Mouse (Mus musculus): ENCODE results near the gene Ptrh1. TPM values are rescaled to one million over a fixed set of nuclear protein-coding genes. Genes with fewer than 3 reads are reported as not detected.
A peak's percentile ranks its signal among the peaks of the same experiment; 100 is the strongest.

Gene Ptrh1
- polyA plus RNA-seq, 1 experiment from 2014 or later: 4.2 TPM

DNA sequence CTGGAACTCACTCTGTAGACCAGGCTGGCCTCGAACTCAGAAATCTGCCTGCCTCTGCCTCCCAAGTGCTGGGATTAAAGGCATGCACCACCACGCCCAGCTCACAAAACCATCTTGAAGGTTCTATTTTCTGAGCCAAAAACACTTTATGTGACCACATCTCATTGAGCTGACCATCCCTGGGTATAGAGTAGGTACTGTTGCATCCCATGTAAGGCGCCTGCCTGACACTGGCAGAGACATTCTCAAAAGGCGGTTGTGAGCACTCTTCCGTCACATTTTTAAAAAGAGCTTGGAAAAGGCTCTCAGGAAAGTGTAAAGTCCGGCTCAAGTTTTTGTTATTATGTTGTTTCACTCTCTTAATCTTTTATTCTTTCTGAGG is 18.9 kb upstream of the Ptrh1 start:
- Histone ChIP-seq H3K9me3 (no peaks in the 10 kb centered on the region), H3K9ac (replicated peaks) (no peak overlapping the region), H3K27me3 (peaks cover 6% of the 10 kb centered on the region; the same call in 1 of the 2 replicates), H3K36me3 (peaks cover 41% of the 10 kb centered on the region), H3K4me1 (replicated peaks) (peaks cover 23% of the 10 kb centered on the region), H3K4me2 (peak overlapping the region; percentile 57; the same call in 1 of the 2 replicates), H3K4me3 (replicated peaks) (no peak overlapping the region), H3K27ac (no peak overlapping the region)
- peak; percentile 12; the same call in 1 of the 2 replicates for ATAC-seq (ENCODE audit: insufficient number of reproducible peaks, insufficient read depth, low FRiP score, low TSS enrichment, low read depth)
- 35% methylated on average over 6 of the region's 6 CpGs for WGBS

GRCm38 (mm10) chr2:32757056-32757845 is 18.3 kb upstream of the Ptrh1 start, which contains the start of gene Tor2a:
Gene Tor2a, plus strand, starts transcription at chr2:32757234.
- Histone ChIP-seq H3K27ac (peak within 1 kb of the TSS; percentile 86), H3K4me3 (replicated peaks) (peak within 1 kb of the TSS; percentile 70), H3K9me3 (no peaks in the 10 kb centered on the region), H3K4me2 (peak within 1 kb of the TSS; percentile 57), H3K4me1 (replicated peaks) (peaks cover 17% of the 10 kb centered on the region), H3K36me3 (peaks cover 47% of the 10 kb centered on the region), H3K9ac (replicated peaks) (peak within 1 kb of the TSS; percentile 81), H3K27me3 (peaks cover 6% of the 10 kb centered on the region; the same call in 1 of the 2 replicates)
- under 1% methylated on average over 66 of the region's 66 CpGs for WGBS
- peak; percentile 88 for ATAC-seq (ENCODE audit: insufficient number of reproducible peaks, insufficient read depth, low FRiP score, low TSS enrichment, low read depth)

DNA sequence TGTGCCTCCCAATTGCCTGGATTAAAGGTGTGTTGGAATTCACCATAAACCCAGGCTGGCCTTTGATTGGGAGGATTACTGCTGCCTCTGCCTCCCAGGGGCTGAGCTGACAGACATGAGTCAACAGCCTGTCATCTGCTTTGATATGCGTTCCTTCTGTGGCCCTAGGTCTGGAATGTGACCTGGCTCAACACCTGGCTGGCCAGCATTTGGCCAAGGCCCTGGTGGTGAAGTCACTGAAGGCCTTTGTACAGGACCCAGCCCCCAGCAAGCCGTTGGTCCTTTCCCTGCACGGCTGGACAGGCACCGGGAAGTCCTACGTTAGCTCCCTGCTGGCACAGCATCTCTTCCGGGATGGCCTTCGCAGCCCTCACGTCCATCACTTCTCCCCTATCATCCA is 17.1 kb upstream of the Ptrh1 start:
- Histone ChIP-seq H3K27me3 (no peaks in the 10 kb centered on the region), H3K4me3 (replicated peaks) (no peak overlapping the region), H3K27ac (no peak overlapping the region), H3K9ac (replicated peaks) (no peak overlapping the region), H3K4me2 (no peak overlapping the region), H3K4me1 (replicated peaks) (peaks cover 14% of the 10 kb centered on the region), H3K36me3 (peaks cover 50% of the 10 kb centered on the region), H3K9me3 (no peaks in the 10 kb centered on the region)
- no peak for ATAC-seq (ENCODE audit: insufficient number of reproducible peaks, insufficient read depth, low FRiP score, low TSS enrichment, low read depth)
- WGBS: 76% methylated on average over 8 of the region's 8 CpGs

DNA sequence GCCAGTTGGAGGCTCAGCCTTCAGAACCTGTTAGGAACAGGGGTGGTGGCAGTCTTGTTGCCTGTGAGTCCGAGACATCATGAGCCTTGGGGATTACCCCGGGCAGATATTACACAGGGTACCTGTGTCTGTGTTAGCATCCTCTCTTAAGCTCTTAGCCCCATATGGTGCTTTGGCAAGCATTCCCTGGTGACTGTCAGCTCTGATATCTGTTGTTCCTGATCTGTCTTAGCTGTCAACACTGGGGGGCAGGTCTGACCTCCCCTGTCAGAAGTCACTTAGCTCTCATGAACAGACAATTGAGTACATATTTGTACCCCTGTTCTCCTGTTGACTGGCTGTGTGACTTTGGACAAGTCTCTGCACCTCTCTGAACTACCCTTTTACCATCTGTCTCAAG is 16.6 kb upstream of the Ptrh1 start:
- Histone ChIP-seq H3K4me3 (replicated peaks) (no peak overlapping the region), H3K27me3 (no peaks in the 10 kb centered on the region), H3K9me3 (no peaks in the 10 kb centered on the region), H3K27ac (no peak overlapping the region), H3K9ac (replicated peaks) (no peak overlapping the region), H3K4me2 (no peak overlapping the region), H3K4me1 (replicated peaks) (peaks cover 14% of the 10 kb centered on the region), H3K36me3 (peaks cover 49% of the 10 kb centered on the region)
- WGBS: 80% methylated on average over 2 of the region's 2 CpGs
- no peak for ATAC-seq (ENCODE audit: insufficient number of reproducible peaks, insufficient read depth, low FRiP score, low TSS enrichment, low read depth)

- H3K36me3 ChIP-seq: peaks cover 39% of the 10 kb centered on the region
- 92% methylated on average over 14 of the region's 14 CpGs for WGBS
- H3K27me3 ChIP-seq: no peaks in the 10 kb centered on the region
- no peak for ATAC-seq (ENCODE audit: insufficient number of reproducible peaks, insufficient read depth, low FRiP score, low TSS enrichment, low read depth)
- H3K4me2 ChIP-seq: no peak overlapping the region
- H3K4me1 ChIP-seq (replicated peaks): peaks cover 14% of the 10 kb centered on the region
- no peak overlapping the region for H3K27ac ChIP-seq
- no peak overlapping the region for H3K9ac ChIP-seq (replicated peaks)
- H3K9me3 ChIP-seq: no peaks in the 10 kb centered on the region
- no peak overlapping the region for H3K4me3 ChIP-seq (replicated peaks)
These were observed 14.2 kb upstream of the Ptrh1 start for GRCm38 (mm10) chr2:32761361-32761760.

DNA sequence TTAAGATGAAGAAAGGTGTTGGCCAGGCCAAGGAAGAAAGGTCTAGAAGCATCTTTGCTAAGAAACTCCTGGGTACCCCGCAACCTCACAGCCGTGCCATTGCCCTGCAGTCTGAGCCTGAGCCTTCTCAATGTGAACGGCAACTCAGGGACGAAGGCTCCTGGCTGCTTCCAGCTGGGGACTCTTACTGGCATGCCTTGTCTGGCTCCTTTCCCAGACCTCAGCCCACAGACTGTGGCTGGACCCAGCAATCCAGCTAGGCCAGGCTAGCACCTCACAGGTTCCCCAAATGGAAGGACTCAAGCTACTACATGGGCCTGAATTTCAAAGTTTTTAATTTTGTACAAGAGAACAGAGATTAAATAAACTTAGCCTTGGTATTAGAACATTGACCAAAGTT is 13.7 kb upstream of the Ptrh1 start:
- Histone ChIP-seq H3K36me3 (peaks cover 39% of the 10 kb centered on the region), H3K4me3 (replicated peaks) (no peak overlapping the region), H3K27ac (no peak overlapping the region), H3K27me3 (no peaks in the 10 kb centered on the region), H3K4me1 (replicated peaks) (peaks cover 15% of the 10 kb centered on the region), H3K4me2 (no peak overlapping the region), H3K9me3 (no peaks in the 10 kb centered on the region), H3K9ac (replicated peaks) (no peak overlapping the region)
- 92% methylated on average over 4 of the region's 4 CpGs for WGBS
- ATAC-seq (ENCODE audit: insufficient number of reproducible peaks, insufficient read depth, low FRiP score, low TSS enrichment, low read depth): no peak

- Histone ChIP-seq H3K27me3 (no peaks in the 10 kb centered on the region), H3K4me2 (no peak overlapping the region), H3K9ac (replicated peaks) (no peak overlapping the region), H3K36me3 (peaks cover 39% of the 10 kb centered on the region), H3K4me1 (replicated peaks) (peaks cover 11% of the 10 kb centered on the region; the same call in 1 of the 2 replicates), H3K4me3 (replicated peaks) (no peak overlapping the region), H3K27ac (no peak overlapping the region), H3K9me3 (no peaks in the 10 kb centered on the region)
- 77% methylated on average over 3 of the region's 3 CpGs for WGBS
- no peak for ATAC-seq (ENCODE audit: insufficient number of reproducible peaks, insufficient read depth, low FRiP score, low TSS enrichment, low read depth)
These were observed 12.2 kb upstream of the Ptrh1 start for GRCm38 (mm10) chr2:32763353-32763752.

- no peak overlapping the region for H3K4me2 ChIP-seq
- ATAC-seq (ENCODE audit: insufficient number of reproducible peaks, insufficient read depth, low FRiP score, low TSS enrichment, low read depth): no peak
- no peaks in the 10 kb centered on the region for H3K9me3 ChIP-seq
- H3K36me3 ChIP-seq: peaks cover 11% of the 10 kb centered on the region
- no peak overlapping the region for H3K27ac ChIP-seq
- 0 out of 2 replicates have a peak, but pooled peaks cover 5% of the 10 kb centered on the region for H3K4me1 ChIP-seq (replicated peaks)
- no peak overlapping the region for H3K4me3 ChIP-seq (replicated peaks)
- no peaks in the 10 kb centered on the region for H3K27me3 ChIP-seq
- no peak overlapping the region for H3K9ac ChIP-seq (replicated peaks)
- 77% methylated on average over 12 of the region's 12 CpGs for WGBS
These were observed 8.3 kb upstream of the Ptrh1 start for GRCm38 (mm10) chr2:32767241-32767640.

- no peak overlapping the region for H3K9ac ChIP-seq (replicated peaks)
- H3K27me3 ChIP-seq: no peaks in the 10 kb centered on the region
- H3K9me3 ChIP-seq: no peaks in the 10 kb centered on the region
- H3K4me3 ChIP-seq (replicated peaks): no peak overlapping the region
- WGBS: 47% methylated on average over 19 of the region's 19 CpGs
- H3K4me1 ChIP-seq (replicated peaks): 0 out of 2 replicates have a peak, but pooled peaks cover 5% of the 10 kb centered on the region
- ATAC-seq (ENCODE audit: insufficient number of reproducible peaks, insufficient read depth, low FRiP score, low TSS enrichment, low read depth): no peak
- H3K4me2 ChIP-seq: no peak overlapping the region
- H3K36me3 ChIP-seq: no peaks in the 10 kb centered on the region
- H3K27ac ChIP-seq: no peak overlapping the region
These were observed 6.8 kb upstream of the Ptrh1 start for GRCm38 (mm10) chr2:32768661-32769285.

DNA sequence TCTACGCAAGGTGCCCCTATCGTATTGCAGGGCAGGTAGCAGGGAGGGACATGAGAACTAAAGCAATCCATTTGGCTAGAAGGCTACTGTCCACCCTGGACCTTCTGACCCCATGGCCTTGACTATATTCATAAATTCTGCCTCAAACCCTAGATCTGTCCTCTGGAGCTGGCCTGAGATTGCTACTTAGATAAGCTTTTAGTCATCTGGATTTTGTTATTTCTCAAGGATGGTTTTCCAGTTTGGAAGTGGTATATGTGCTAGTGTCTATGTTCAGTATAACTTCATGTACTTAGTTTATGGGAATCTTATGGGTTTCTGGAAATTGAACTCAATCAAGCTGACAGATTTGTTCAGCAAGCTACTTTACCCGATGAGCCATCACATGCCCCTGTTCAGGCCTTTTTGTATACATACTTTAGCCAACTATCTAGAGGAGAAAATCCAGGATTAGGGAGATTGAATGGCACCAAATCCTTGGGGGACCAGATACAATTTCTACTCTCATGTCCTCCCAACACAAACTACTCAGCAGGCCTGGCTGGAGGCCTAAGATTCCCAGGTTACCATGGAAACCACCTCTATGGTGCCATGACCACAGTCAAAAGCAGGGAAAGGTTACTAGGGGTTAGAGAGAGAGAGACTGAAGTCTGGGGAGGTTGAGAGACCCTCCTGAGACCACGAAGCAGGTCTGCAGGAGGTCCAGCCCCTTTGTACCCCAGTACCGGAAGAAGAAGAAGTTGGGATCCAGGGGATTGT is 6.1 kb upstream of the Ptrh1 start:
- no peaks in the 10 kb centered on the region for H3K9me3 ChIP-seq
- no peak for ATAC-seq (ENCODE audit: insufficient number of reproducible peaks, insufficient read depth, low FRiP score, low TSS enrichment, low read depth)
- H3K4me2 ChIP-seq: no peak overlapping the region
- H3K36me3 ChIP-seq: no peaks in the 10 kb centered on the region
- no peak overlapping the region for H3K4me3 ChIP-seq (replicated peaks)
- H3K9ac ChIP-seq (replicated peaks): no peak overlapping the region
- no peak overlapping the region for H3K27ac ChIP-seq
- 83% methylated on average over 5 of the region's 5 CpGs for WGBS
- H3K27me3 ChIP-seq: no peaks in the 10 kb centered on the region
- H3K4me1 ChIP-seq (replicated peaks): 0 out of 2 replicates have a peak, but pooled peaks cover 5% of the 10 kb centered on the region

DNA sequence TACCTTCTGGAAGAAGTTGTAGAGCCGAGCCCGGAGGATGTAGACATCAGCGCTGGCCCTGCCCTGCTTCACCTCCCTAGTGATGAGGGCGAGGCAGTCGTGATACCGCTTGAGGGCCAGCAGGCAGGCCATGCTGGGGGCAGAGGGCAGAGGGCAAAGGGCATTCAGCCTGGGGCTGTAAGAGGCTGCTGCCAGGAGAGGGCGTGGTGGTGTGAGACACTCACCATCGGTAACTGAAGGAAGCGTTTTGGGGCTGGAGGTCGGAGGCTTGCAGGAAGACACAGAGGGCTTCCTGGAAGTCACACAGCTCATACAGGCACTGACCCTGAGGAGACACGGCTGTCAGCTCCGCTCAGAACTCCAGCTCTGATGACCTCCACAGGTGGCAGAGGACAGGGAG is 3.7 kb upstream of the Ptrh1 start:
- Histone ChIP-seq H3K9me3 (no peaks in the 10 kb centered on the region), H3K4me2 (no peak overlapping the region), H3K27me3 (peaks cover 6% of the 10 kb centered on the region; the same call in 1 of the 2 replicates), H3K4me1 (replicated peaks) (peaks cover 18% of the 10 kb centered on the region), H3K36me3 (no peaks in the 10 kb centered on the region), H3K9ac (replicated peaks) (no peak overlapping the region), H3K4me3 (replicated peaks) (no peak overlapping the region), H3K27ac (no peak overlapping the region)
- ATAC-seq (ENCODE audit: insufficient number of reproducible peaks, insufficient read depth, low FRiP score, low TSS enrichment, low read depth): no peak
- 28% methylated on average over 12 of the region's 12 CpGs for WGBS

Data from limb, embryonic 12.5 days (tissue).